In genomic region chr19:57099094-57099357, GRCm38 (mm10) we compare ENCODE assay signal across 12 mouse cellular contexts.
DNase-seq lines count a peak whose midpoint lies in the region; ATAC-seq and TF ChIP-seq lines count a peak whose summit lies in the region.
"Had no signal": no experiment of that assay in that cellular context is flagged by ENCODE, and none has a peak within 500 bp of the region (broad histone marks: within the 10 kb centered on the region; RNA-seq: fewer than 3 reads in every experiment).

No protein-coding gene starts in this region.

- no peaks in the 10 kb centered on the region for H3K27me3 ChIP-seq in forebrain, postnatal 0 days (ENCODE audit: insufficient read depth, low read length)
- H3K27me3 ChIP-seq in forebrain, embryonic 13.5 days, result no peaks in the 10 kb centered on the region
- H3K27me3 ChIP-seq in hindbrain, postnatal 0 days (ENCODE audit: insufficient read depth, low read length), result no peaks in the 10 kb centered on the region
- H3K27me3 ChIP-seq: liver, embryonic 15.5 days; Patski had no signal

- no peak for ATAC-seq in forebrain, postnatal 0 days
- no peak for ATAC-seq in forebrain, embryonic 13.5 days
- no peak for ATAC-seq in hindbrain, postnatal 0 days
- ATAC-seq: Patski had no signal

- DNase-seq in forebrain, postnatal 0 days, result no peak
- no peak for DNase-seq in layer of hippocampus, adult 2 months (ENCODE audit: low spot score in 2 of 2)
- no peak for DNase-seq in layer of hippocampus, postnatal 36 days
- no peak for DNase-seq in hindbrain, postnatal 0 days (ENCODE audit: low spot score)
- DNase-seq in adrenal gland, adult 2 months, result no peak
- no peak for DNase-seq in MN1 (ENCODE audit: low spot score)
- DNase-seq: adrenal gland, postnatal 25 days; thymus, postnatal 25 days had no signal

- H3K4me1 ChIP-seq in forebrain, postnatal 0 days (ENCODE audit: insufficient read depth), result no peaks in the 10 kb centered on the region
- no peaks in the 10 kb centered on the region for H3K4me1 ChIP-seq in forebrain, embryonic 13.5 days
- H3K4me1 ChIP-seq in brown adipose tissue, adult 24 weeks (ENCODE audit: control insufficient read depth, insufficient read depth, insufficient read length, low read length), result peaks cover 36% of the 10 kb centered on the region
- no peaks in the 10 kb centered on the region for H3K4me1 ChIP-seq in hindbrain, postnatal 0 days (ENCODE audit: insufficient read depth, low read length)
- H3K4me1 ChIP-seq: liver, embryonic 15.5 days had no signal

- no peak overlapping the region for H3K9ac ChIP-seq in forebrain, postnatal 0 days
- H3K9ac ChIP-seq in forebrain, embryonic 13.5 days, result no peak overlapping the region
- no peak overlapping the region for H3K9ac ChIP-seq in hindbrain, postnatal 0 days (replicated peaks; ENCODE audit: low read length)
- H3K9ac ChIP-seq: liver, embryonic 15.5 days had no signal

- 87% methylated on average over 4 of the region's 4 CpGs for WGBS in forebrain, postnatal 0 days
- 84% methylated on average over 4 of the region's 4 CpGs for WGBS in forebrain, embryonic 13.5 days
- WGBS in hindbrain, postnatal 0 days, result 77% methylated on average over 4 of the region's 4 CpGs

- no peak for TF ChIP-seq CTCF in forebrain, postnatal 0 days (IDR thresholded peaks at IDR 0.05; ENCODE audit: low read depth)
- TF ChIP-seq CTCF in layer of hippocampus, adult 2 months (conservative IDR thresholded peaks at IDR 0.05), result no peak
- TF ChIP-seq CTCF in hindbrain, postnatal 0 days (IDR thresholded peaks at IDR 0.05; ENCODE audit: low read depth), result no peak

- H3K4me3 ChIP-seq in forebrain, postnatal 0 days (ENCODE audit: low read depth, low read length), result no peak overlapping the region
- H3K4me3 ChIP-seq in forebrain, embryonic 13.5 days, result no peak overlapping the region
- H3K4me3 ChIP-seq in layer of hippocampus, adult 2 months, result no peak overlapping the region
- no peak overlapping the region for H3K4me3 ChIP-seq in brown adipose tissue, adult 24 weeks (ENCODE audit: insufficient read depth, low read depth, low read length)
- H3K4me3 ChIP-seq in hindbrain, postnatal 0 days (ENCODE audit: low read length), result no peak overlapping the region
- H3K4me3 ChIP-seq: liver, embryonic 15.5 days had no signal

- H3K9me3 ChIP-seq in forebrain, postnatal 0 days (ENCODE audit: low read length), result no peaks in the 10 kb centered on the region
- no peaks in the 10 kb centered on the region for H3K9me3 ChIP-seq in forebrain, embryonic 13.5 days (replicated peaks)
- H3K9me3 ChIP-seq in hindbrain, postnatal 0 days (ENCODE audit: low read length), result no peaks in the 10 kb centered on the region
- H3K9me3 ChIP-seq: liver, embryonic 15.5 days had no signal

- H3K36me3 ChIP-seq in forebrain, postnatal 0 days (ENCODE audit: insufficient read depth), result no peaks in the 10 kb centered on the region
- no peaks in the 10 kb centered on the region for H3K36me3 ChIP-seq in forebrain, embryonic 13.5 days (ENCODE audit: poor library complexity, severe bottlenecking)
- no peaks in the 10 kb centered on the region for H3K36me3 ChIP-seq in hindbrain, postnatal 0 days (ENCODE audit: insufficient read depth, low read length)
- H3K36me3 ChIP-seq: liver, embryonic 15.5 days had no signal

- peak overlapping the region; percentile 42; the same call in 1 of the 2 replicates for H3K27ac ChIP-seq in forebrain, postnatal 0 days (ENCODE audit: low read depth, low read length)
- no peak overlapping the region for H3K27ac ChIP-seq in forebrain, embryonic 13.5 days
- H3K27ac ChIP-seq in layer of hippocampus, adult 2 months, result peak overlapping the region; percentile 83
- peak overlapping the region; percentile 100 for H3K27ac ChIP-seq in brown adipose tissue, adult 24 weeks (replicated peaks; ENCODE audit: low read depth, low read length)
- H3K27ac ChIP-seq in hindbrain, postnatal 0 days, result peak overlapping the region; percentile 51; the same call in 1 of the 2 replicates
- H3K27ac ChIP-seq: liver, embryonic 15.5 days had no signal

- no peak overlapping the region for H3K4me2 ChIP-seq in forebrain, postnatal 0 days (ENCODE audit: low read depth)
- no peak overlapping the region for H3K4me2 ChIP-seq in forebrain, embryonic 13.5 days
- H3K4me2 ChIP-seq in hindbrain, postnatal 0 days (ENCODE audit: low read depth, low read length), result no peak overlapping the region
- H3K4me2 ChIP-seq: liver, embryonic 15.5 days had no signal
